Mouse (Mus musculus) heart, adult 2 months (tissue): ENCODE data around the gene Cpsf6. TPM values are rescaled to one million over a fixed set of nuclear protein-coding genes. Genes with fewer than 3 reads are reported as not detected.

Source experiments
- DNase-seq, 2 experiments: peaks; one replicate each; pipeline ENCODE4 v3.0.0; 2021
- H3K27ac ChIP-seq: fragments of 200-600 bp; 2 replicates; pipeline ENCODE4 v1.8.1; 2022
- H3K27me3 ChIP-seq: fragments of 200-500 bp; 2 replicates; pipeline ENCODE4 v1.6.1; 2012; ENCODE audit warnings: mild to moderate bottlenecking, low read length, inconsistent platforms, mixed read lengths; ENCODE audit not compliant: control insufficient read depth, insufficient read depth
- H3K36me3 ChIP-seq: fragments of 200-500 bp; 2 replicates; pipeline ENCODE4 v1.6.1; 2012; ENCODE audit warnings: low read length, inconsistent platforms; ENCODE audit not compliant: control insufficient read depth, insufficient read depth
- H3K4me1 ChIP-seq: fragments of 200-500 bp; 2 replicates; pipeline ENCODE4 v1.6.1; 2011; ENCODE audit warnings: low read length; ENCODE audit not compliant: control insufficient read depth, insufficient read depth
- H3K4me3 ChIP-seq: fragments of 200-600 bp; 2 replicates; pipeline ENCODE4 v1.8.1; 2022
- H3K79me2 ChIP-seq: fragments of 200-500 bp; replicated peaks from 2 replicates; pipeline ENCODE4 v1.6.1; 2012; ENCODE audit warnings: mild to moderate bottlenecking, inconsistent platforms, low read length, moderate library complexity, mixed read lengths; ENCODE audit not compliant: control insufficient read depth, insufficient read depth
- H3K9ac ChIP-seq: fragments of 200-500 bp; 2 replicates; pipeline ENCODE4 v1.6.1; 2012; ENCODE audit warnings: low read depth, mild to moderate bottlenecking, control low read depth, inconsistent platforms, low read length, mixed read lengths
- CTCF ChIP-seq: fragments of 200-600 bp; IDR thresholded peaks from 2 replicates; pipeline ENCODE4 v1.8.1; 2022; ENCODE audit warnings: antibody characterized with exemption, mild to moderate bottlenecking, moderate library complexity
- EP300 ChIP-seq: fragments of 200-500 bp; IDR thresholded peaks from 2 replicates; pipeline ENCODE4 v1.6.1; 2011; ENCODE audit warnings: low read depth, low read length, control low read depth; ENCODE audit not compliant: insufficient read depth
- POLR2A ChIP-seq: fragments of 200-500 bp; IDR thresholded peaks from 2 replicates; pipeline ENCODE4 v1.6.1; 2011; ENCODE audit warnings: mild to moderate bottlenecking, low read depth, low read length, control low read depth; ENCODE audit not compliant: insufficient read depth
- WGBS: fragments of 180-500 bp; shearing (Covaris S2); methylation state at CpG from one replicate; pipeline ENCODE4 v1.1.7; 2018; 5-methylcytosine and 5-hydroxymethylcytosine counted together
- intact Hi-C: fragments of 180-260 bp; cut with DNase I; formaldehyde crosslinking; loops from one replicate; pipeline ENCODE4 v1.15.1; 2025
- polyA plus RNA-seq: library from polyadenylated mRNA; depleted of rRNA; stranded (reverse); fragments of >200 nt; gene quantifications from 2 replicates; pipeline ENCODE4 v1.2.3, GENCODE M21; 2012; rRNA removed
- total RNA-seq, 2 experiments: library from RNA; stranded (reverse); gene quantifications; 2 replicates each; pipeline ENCODE4 v1.2.3; 2021

The Cpsf6 gene
- total and polyA plus RNA-seq, 3 experiments, result 20.3 to 35.5 (median 30.9) TPM

GRCm38 (mm10) chr10:117304371-117304770 lies 75.4 kb downstream of the Cpsf6 start:
- intact Hi-C loops, result no loop called here

GRCm38 (mm10) chr10:117301688-117302087 lies 78.1 kb downstream of the Cpsf6 start:
- H3K27ac ChIP-seq, result no peak overlapping the region

More at GRCm38 (mm10) chr10:117304371-117304770, 75.4 kb downstream of the Cpsf6 start:
- 71% methylated on average over 5 of the region's 5 CpGs for WGBS
- Histone ChIP-seq H3K27me3 (no peaks in the 10 kb centered on the region), H3K4me1 (peaks cover 1% of the 10 kb centered on the region), H3K36me3 (no peaks in the 10 kb centered on the region), H3K4me3 (no peak overlapping the region), H3K79me2 (no peaks in the 10 kb centered on the region), H3K9ac (no peak overlapping the region), H3K27ac (no peak overlapping the region)
- TF ChIP-seq EP300 (no peak), CTCF (no peak), POLR2A (no peak)
- DNase-seq, result no peak

GRCm38 (mm10) chr10:117299901-117300520 lies 79.8 kb downstream of the Cpsf6 start:
- H3K9ac ChIP-seq, result no peak overlapping the region
- no peak for DNase-seq
- intact Hi-C loops, result no loop called here
- TF ChIP-seq POLR2A (no peak), CTCF (no peak), EP300 (no peak)
- WGBS, result 82% methylated on average over 5 of the region's 5 CpGs
- H3K36me3 ChIP-seq, result no peaks in the 10 kb centered on the region
- H3K79me2 ChIP-seq, result no peaks in the 10 kb centered on the region
- no peak overlapping the region for H3K4me3 ChIP-seq
- H3K4me1 ChIP-seq, result peaks cover 1% of the 10 kb centered on the region
- H3K27me3 ChIP-seq, result no peaks in the 10 kb centered on the region; the same call in 1 of the 2 replicates
- H3K27ac ChIP-seq, result no peak overlapping the region

More at GRCm38 (mm10) chr10:117301688-117302087, 78.1 kb downstream of the Cpsf6 start:
- Histone ChIP-seq H3K79me2 (no peaks in the 10 kb centered on the region), H3K4me1 (peaks cover 1% of the 10 kb centered on the region), H3K36me3 (no peaks in the 10 kb centered on the region), H3K4me3 (no peak overlapping the region), H3K9ac (no peak overlapping the region), H3K27me3 (no peaks in the 10 kb centered on the region)
- 59% methylated on average over 1 of the region's 1 CpGs for WGBS
- intact Hi-C loops, result no loop called here
- DNase-seq, result no peak
- no peak for TF ChIP-seq EP300
- TF ChIP-seq POLR2A, result no peak
- TF ChIP-seq CTCF, result no peak

- no peak for TF ChIP-seq CTCF
- no peak for TF ChIP-seq EP300
- TF ChIP-seq POLR2A, result no peak
- no peak overlapping the region for H3K9ac ChIP-seq
- H3K4me1 ChIP-seq, result peaks cover 1% of the 10 kb centered on the region
- DNase-seq, result no peak
- H3K4me3 ChIP-seq, result no peak overlapping the region
- H3K36me3 ChIP-seq, result no peaks in the 10 kb centered on the region
- 87% methylated on average over 4 of the region's 4 CpGs for WGBS
- intact Hi-C loops, result no loop called here
- H3K79me2 ChIP-seq, result no peaks in the 10 kb centered on the region
- H3K27ac ChIP-seq, result no peak overlapping the region
- H3K27me3 ChIP-seq, result no peaks in the 10 kb centered on the region; the same call in 1 of the 2 replicates
These were observed 80.7 kb downstream of the Cpsf6 start for GRCm38 (mm10) chr10:117299106-117299505.

DNA sequence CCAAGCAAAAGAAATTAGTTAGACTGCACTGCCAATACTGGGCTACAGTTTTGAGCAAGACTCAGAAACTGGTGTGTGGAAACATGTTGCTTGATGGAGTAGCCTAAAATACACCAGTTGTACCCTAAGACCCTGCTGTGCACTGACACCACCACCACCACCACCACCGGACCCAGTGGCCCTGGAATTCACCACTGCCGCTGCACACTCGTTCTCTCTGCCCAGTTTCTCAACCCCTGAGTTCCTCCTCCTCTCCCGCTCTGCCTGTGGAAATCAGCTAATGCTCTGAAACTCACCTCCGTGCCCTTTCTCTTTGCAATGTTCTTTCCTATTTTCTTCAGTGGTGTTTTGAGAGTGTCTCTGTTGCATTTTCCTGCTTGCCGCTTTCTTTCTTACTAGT lies 81.5 kb downstream of the Cpsf6 start:
- H3K27me3 ChIP-seq, result no peaks in the 10 kb centered on the region; the same call in 1 of the 2 replicates
- intact Hi-C loops, result no loop called here
- H3K9ac ChIP-seq, result no peak overlapping the region
- no peak for DNase-seq
- H3K36me3 ChIP-seq, result no peaks in the 10 kb centered on the region
- H3K27ac ChIP-seq, result no peak overlapping the region
- no peaks in the 10 kb centered on the region for H3K79me2 ChIP-seq
- whole genome bisulfite sequencing, result 74% methylated on average over 6 of the region's 6 CpGs
- no peak overlapping the region for H3K4me3 ChIP-seq
- TF ChIP-seq EP300, result no peak
- TF ChIP-seq CTCF, result no peak
- TF ChIP-seq POLR2A, result no peak
- H3K4me1 ChIP-seq, result peaks cover 1% of the 10 kb centered on the region

Other genes with a start within 250 kb of the Cpsf6 start
- 10 to 100 TPM; 14.2 to 17.0 TPM for gene Frs2, start 231.5 kb downstream of the Cpsf6 start, total RNA-seq
- 13.4 and 26.0 TPM in 2 replicates for gene Frs2, start 231.5 kb downstream of the Cpsf6 start, polyA plus RNA-seq
- gene Yeats4, start 155.5 kb downstream of the Cpsf6 start, total RNA-seq, result 10 to 100 TPM; 26.9 to 27.9 TPM
- gene Yeats4, start 155.5 kb downstream of the Cpsf6 start, polyA plus RNA-seq, result 13.7 and 20.8 TPM in 2 replicates
- not detected for gene 9530003J23Rik, start 141.3 kb downstream of the Cpsf6 start, total RNA-seq
- not detected in 2 replicates for gene 9530003J23Rik, start 141.3 kb downstream of the Cpsf6 start, polyA plus RNA-seq
- gene Lyz2, start 97.7 kb downstream of the Cpsf6 start, total RNA-seq, result 100 to 1,000 TPM; 149 to 190 TPM
- 178 and 198 TPM in 2 replicates for gene Lyz2, start 97.7 kb downstream of the Cpsf6 start, polyA plus RNA-seq
- 10 to 100 TPM; 13.2 to 18.8 TPM for gene Lyz1, start 87.1 kb downstream of the Cpsf6 start, total RNA-seq
- gene Lyz1, start 87.1 kb downstream of the Cpsf6 start, polyA plus RNA-seq, result 2.0 and 4.8 TPM in 2 replicates
- 1 to 10 TPM; 2.8 to 4.0 TPM for gene Cpm, start 249.5 kb upstream of the Cpsf6 start, total RNA-seq
- 3.5 and 6.6 TPM in 2 replicates for gene Cpm, start 249.5 kb upstream of the Cpsf6 start, polyA plus RNA-seq